Mouse (Mus musculus): Measurements from ENCODE around the gene Cldn34c4. TPM values are rescaled to one million over a fixed set of nuclear protein-coding genes. Genes with fewer than 3 reads are reported as not detected.

The Cldn34c4 gene
- polyA plus RNA-seq (2017; shearing (Covaris generic)): not detected

GRCm38 (mm10) chrX:127736454-127736853 is at the start of gene Cldn34c4:
Gene Cldn34c4 (minus strand): TSS chrX:127736554.

